Mouse (Mus musculus): Measurements from ENCODE around the gene Eif4a3.

- TF ChIP-seq CTCF (IDR thresholded peaks at IDR 0.05), result no peak
- TF ChIP-seq EP300 (IDR thresholded peaks at IDR 0.05), result no peak
Measured at GRCm38 (mm10) chr11:119322521-119322920, 22.6 kb upstream of the Eif4a3 start.

Measured in lung, postnatal 0 days (tissue).